Mouse (Mus musculus): ENCODE measurements at regions not wholly inside any gene's neighbourhood (a gene's known extent, or its start where the extent isn't known, plus 50 kb on each side); places are given as distances from the start of the nearest gene placed in this dataset.
"Not testable (repeated sequence)": the region's sequence is repeated elsewhere in the genome, so short reads cannot be mapped to it uniquely, and the experiment has no call there.

DNA sequence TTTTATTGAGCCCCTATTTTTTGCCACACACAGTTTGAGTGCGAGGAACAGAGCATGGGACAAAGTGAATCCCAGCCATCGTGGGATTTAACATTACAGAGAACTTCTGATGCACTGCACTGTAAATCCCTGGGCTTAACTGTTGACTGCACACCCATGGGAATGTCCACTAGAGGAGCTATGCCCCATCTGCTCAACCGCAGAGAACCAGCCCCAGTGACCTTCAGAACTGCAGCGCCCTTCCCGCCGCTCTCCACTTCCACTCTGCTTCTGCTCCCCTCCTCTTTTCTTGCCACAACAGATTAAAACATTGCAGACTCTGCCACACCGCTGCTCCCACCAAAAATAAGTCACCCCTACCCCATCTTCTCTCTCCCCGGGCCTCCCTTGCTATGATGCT, 283.3 kb upstream of the Ercc4 start:
- 51% methylated on average over 8 of the region's 8 CpGs for WGBS
- DNase-seq, result no peak
- no peak for TF ChIP-seq POLR2A (IDR thresholded peaks at IDR 0.05; ENCODE audit: borderline replicate concordance, extremely low read depth, low read depth, low read length)
- TF ChIP-seq CTCF (IDR thresholded peaks at IDR 0.05; ENCODE audit: insufficient read depth, low read length), result no peak
- Histone ChIP-seq H3K4me3 (replicated peaks; ENCODE audit: extremely low read depth, low read depth, low read length) (no peak overlapping the region), H3K4me1 (ENCODE audit: control insufficient read depth, insufficient read depth, low read length) (no peaks in the 10 kb centered on the region)

DNA sequence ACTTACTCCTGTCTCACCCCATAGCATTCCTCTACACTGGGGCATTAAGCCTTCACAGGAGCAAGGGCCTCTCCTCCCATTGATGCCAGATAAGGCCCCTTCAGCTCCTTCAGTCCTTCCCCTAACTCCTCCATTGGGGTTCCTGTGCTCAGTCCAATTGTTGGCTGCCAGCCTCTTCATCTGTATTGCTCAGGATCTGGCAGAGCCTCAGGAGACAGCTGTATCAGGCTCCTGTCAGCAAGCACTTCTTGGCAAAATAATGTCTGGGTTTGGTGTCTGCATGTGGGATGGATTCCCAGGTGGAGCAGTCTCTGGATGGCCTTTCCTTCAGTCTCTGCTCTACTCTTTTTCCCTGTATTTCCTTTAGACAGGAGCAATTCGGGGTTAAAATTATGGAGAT, 278.2 kb upstream of the Ercc4 start:
- not testable (repeated sequence) for H3K4me1 ChIP-seq (ENCODE audit: control insufficient read depth, insufficient read depth, low read length); H3K4me3 ChIP-seq (replicated peaks; ENCODE audit: extremely low read depth, low read depth, low read length); DNase-seq
- 46% methylated on average over 1 of the region's 1 CpGs for whole genome bisulfite sequencing

DNA sequence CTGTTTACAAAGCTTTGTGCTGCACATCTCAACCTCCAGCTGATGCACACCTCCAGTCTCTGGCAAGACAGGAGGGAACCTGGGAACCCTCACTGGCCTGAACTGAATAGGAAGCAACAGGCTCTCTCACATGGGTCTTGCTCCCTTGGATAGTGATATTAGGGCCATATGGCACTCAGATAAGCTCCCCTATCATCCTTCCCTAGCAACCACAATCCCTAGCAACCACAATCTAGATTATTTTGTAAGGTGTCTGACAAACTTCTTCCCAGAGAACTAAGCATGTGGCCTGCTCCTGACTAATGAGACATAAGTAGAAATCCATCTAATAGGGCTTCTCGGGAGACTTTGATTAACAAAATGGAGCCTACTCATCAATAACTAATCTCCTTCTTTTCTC, 253.1 kb upstream of the Ercc4 start:
- H3K4me1 ChIP-seq (ENCODE audit: control insufficient read depth, insufficient read depth, low read length), result no peaks in the 10 kb centered on the region
- WGBS, result 79% methylated on average over 1 of the region's 1 CpGs
- no peak for TF ChIP-seq CTCF (IDR thresholded peaks at IDR 0.05; ENCODE audit: insufficient read depth, low read length)
- no peak for TF ChIP-seq POLR2A (IDR thresholded peaks at IDR 0.05; ENCODE audit: borderline replicate concordance, extremely low read depth, low read depth, low read length)
- DNase-seq, result no peak
- no peak overlapping the region for H3K4me3 ChIP-seq (replicated peaks; ENCODE audit: extremely low read depth, low read depth, low read length)

DNA sequence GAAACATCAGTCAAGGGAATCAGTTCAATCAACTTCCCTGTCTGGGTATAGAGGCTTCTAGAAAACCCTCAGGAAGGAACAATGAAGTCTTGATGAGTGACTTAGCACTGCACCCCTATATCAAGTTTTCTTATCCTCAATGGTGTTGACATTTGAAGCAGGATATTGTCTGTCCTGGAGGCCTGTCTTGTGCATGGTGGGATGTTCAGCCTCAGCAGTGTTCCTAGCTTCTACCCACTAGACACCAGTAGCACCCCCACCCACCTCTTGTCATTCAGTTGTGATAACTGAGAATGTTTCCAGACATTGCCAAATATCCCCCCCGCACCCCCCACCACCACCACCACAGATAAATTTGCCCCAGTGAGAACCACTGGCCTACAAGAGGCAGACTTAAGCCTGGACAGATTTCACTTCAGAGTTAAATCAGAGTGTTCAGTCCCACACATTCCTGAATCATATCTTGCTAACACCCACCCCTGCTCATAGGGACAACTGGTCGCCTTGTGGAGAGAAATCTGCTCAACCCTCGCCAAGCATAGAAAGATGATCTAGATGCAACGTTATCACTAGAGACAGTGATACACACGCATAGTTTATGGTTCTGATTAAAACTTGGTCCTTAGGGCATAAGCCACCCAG, 249.6 kb upstream of the Ercc4 start:
- no peak for TF ChIP-seq CTCF (IDR thresholded peaks at IDR 0.05; ENCODE audit: insufficient read depth, low read length)
- TF ChIP-seq POLR2A (IDR thresholded peaks at IDR 0.05; ENCODE audit: borderline replicate concordance, extremely low read depth, low read depth, low read length), result no peak
- Histone ChIP-seq H3K4me3 (replicated peaks; ENCODE audit: extremely low read depth, low read depth, low read length) (no peak overlapping the region), H3K4me1 (ENCODE audit: control insufficient read depth, insufficient read depth, low read length) (no peaks in the 10 kb centered on the region)
- WGBS, result 84% methylated on average over 5 of the region's 5 CpGs
- DNase-seq, result no peak

DNA sequence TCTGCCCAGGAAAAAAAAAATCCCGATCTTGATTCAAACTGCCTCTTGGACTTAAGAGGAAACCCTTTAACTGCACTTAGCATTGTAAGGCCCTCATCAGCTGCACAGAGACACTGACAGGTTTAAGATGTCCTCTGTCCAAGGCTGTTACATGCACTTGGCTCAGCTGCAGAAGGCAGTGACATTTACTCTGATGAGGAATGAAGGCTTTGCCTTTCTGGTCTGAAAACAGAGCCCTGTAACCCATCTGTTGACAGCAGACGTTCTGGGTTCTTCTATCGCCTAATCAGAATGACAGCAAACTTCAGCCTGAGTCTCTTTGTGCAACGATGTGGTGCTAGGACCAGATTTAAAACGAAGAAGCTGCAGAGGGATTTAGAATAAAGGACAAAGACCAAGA, 246.9 kb upstream of the Ercc4 start:
- WGBS, result 63% methylated on average over 5 of the region's 5 CpGs
- no peak overlapping the region for H3K4me3 ChIP-seq (replicated peaks; ENCODE audit: extremely low read depth, low read depth, low read length)
- TF ChIP-seq POLR2A (IDR thresholded peaks at IDR 0.05; ENCODE audit: borderline replicate concordance, extremely low read depth, low read depth, low read length) (no peak), CTCF (IDR thresholded peaks at IDR 0.05; ENCODE audit: insufficient read depth, low read length) (no peak)
- no peaks in the 10 kb centered on the region for H3K4me1 ChIP-seq (ENCODE audit: control insufficient read depth, insufficient read depth, low read length)
- DNase-seq, result no peak

DNA sequence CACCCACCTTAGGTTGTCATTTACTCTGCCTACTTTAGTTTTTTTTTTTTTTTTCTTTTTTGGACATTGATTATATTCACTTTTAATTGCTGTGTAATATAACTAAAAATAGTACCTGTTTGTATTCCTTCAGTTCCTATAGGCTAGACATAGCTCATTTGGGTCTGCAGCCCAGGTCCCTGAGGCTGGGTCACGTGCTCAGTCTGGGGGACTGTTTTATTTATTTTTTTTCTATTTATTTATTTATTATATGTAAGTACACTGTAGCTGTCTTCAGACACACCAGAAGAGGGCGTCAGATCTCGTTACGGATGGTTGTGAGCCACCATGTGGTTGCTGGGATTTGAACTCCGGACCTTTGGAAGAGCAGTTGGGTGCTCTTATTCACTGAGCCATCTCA, 231.2 kb upstream of the Ercc4 start:
- not testable (repeated sequence) for H3K4me1 ChIP-seq (ENCODE audit: control insufficient read depth, insufficient read depth, low read length); DNase-seq
- 80% methylated on average over 5 of the region's 5 CpGs for WGBS

DNA sequence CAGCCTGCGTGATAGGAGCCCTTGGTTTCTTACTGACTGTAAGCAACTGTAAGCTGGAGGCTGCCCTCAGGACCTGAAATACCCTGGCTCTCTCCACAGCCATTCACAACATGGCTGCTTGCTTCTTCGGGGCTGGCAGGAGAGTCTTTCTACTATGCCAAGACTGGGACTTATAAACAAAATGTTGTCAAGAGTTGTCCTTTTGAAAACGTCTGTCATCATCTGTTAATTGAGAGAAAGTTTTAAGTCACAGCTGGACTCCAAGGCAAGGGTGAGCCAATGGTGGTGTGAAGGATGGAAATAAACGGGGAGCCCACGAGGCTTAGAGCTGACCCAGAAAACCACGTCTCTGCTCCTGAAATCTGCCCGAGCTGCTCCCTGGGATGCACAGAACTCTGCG, 229.5 kb upstream of the Ercc4 start:
- no peak for DNase-seq
- TF ChIP-seq CTCF (IDR thresholded peaks at IDR 0.05; ENCODE audit: insufficient read depth, low read length) (no peak), POLR2A (IDR thresholded peaks at IDR 0.05; ENCODE audit: borderline replicate concordance, extremely low read depth, low read depth, low read length) (no peak)
- 60% methylated on average over 8 of the region's 8 CpGs for WGBS
- no peaks in the 10 kb centered on the region for H3K4me1 ChIP-seq (ENCODE audit: control insufficient read depth, insufficient read depth, low read length)
- no peak overlapping the region for H3K4me3 ChIP-seq (replicated peaks; ENCODE audit: extremely low read depth, low read depth, low read length)

More for the DNA sequence above, 231.2 kb upstream of the Ercc4 start:
- not testable (repeated sequence) for H3K4me3 ChIP-seq (replicated peaks; ENCODE audit: extremely low read depth, low read depth, low read length)

DNA sequence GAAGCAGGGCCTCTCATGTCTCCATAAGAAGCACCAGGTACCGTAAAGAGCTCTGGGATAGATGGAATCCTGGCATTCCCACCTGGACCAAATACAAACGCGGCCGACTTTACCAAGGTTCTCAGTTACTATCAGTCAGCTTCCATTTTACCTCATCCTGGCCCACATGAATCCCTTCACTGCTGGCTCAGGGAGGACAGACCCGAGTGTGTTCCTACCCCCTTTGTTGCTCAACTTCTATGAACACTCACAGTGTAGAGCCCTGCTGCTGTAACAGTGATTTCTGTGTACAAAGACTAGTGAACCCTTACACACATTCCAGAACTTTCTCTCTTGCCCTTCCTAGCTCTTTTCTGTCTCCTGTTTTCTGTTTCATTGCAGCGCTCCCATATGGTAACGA, 229.0 kb upstream of the Ercc4 start:
- WGBS, result 77% methylated on average over 7 of the region's 7 CpGs
- Histone ChIP-seq H3K4me1 (ENCODE audit: control insufficient read depth, insufficient read depth, low read length) (no peaks in the 10 kb centered on the region), H3K4me3 (replicated peaks; ENCODE audit: extremely low read depth, low read depth, low read length) (no peak overlapping the region)
- TF ChIP-seq CTCF (IDR thresholded peaks at IDR 0.05; ENCODE audit: insufficient read depth, low read length) (no peak), POLR2A (IDR thresholded peaks at IDR 0.05; ENCODE audit: borderline replicate concordance, extremely low read depth, low read depth, low read length) (no peak)
- DNase-seq, result no peak

DNA sequence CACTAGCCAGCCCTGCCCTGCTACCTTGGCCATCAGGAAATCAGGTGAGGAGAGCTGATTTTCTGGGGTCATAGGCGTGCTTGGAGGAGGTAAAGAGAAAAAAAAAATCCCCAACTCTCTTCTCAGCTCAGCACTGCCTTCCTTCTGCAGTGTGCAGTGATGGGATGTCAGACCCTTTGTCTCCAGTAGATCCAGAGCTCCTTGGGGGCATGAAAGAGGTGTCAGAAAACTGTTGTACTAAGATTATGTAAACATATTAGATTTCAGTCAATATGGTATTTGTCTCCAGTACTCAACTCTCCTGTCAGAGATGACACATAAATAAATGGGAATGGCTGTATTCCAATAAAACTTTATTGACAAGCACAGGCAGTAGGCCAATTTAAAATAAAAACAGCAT, 226.8 kb upstream of the Ercc4 start:
- H3K4me1 ChIP-seq (ENCODE audit: control insufficient read depth, insufficient read depth, low read length), result no peaks in the 10 kb centered on the region; the same call in 1 of the 2 replicates
- 41% methylated on average over 1 of the region's 1 CpGs for WGBS
- no peak for DNase-seq
- TF ChIP-seq POLR2A (IDR thresholded peaks at IDR 0.05; ENCODE audit: borderline replicate concordance, extremely low read depth, low read depth, low read length) (no peak), CTCF (IDR thresholded peaks at IDR 0.05; ENCODE audit: insufficient read depth, low read length) (no peak)
- no peak overlapping the region for H3K4me3 ChIP-seq (replicated peaks; ENCODE audit: extremely low read depth, low read depth, low read length)

DNA sequence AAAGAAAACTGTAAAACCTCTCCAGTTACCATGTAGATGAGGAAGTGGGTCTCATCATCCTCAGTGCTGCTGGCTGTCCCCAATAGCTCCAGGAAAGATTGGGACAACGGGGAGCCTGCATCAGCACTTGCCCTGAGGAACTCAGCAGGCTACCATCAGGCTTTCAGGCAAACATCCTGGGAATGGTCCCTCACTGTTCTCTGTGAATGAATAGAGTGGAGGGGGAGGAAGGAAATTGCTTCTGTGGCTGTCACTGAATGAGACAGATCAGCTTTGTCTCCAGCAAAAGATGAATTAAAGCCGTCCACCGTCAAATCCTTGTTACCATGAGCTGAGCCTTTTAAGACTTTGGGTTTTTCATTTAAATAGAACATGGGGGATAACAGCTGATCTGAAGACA, 224.9 kb upstream of the Ercc4 start:
- H3K4me3 ChIP-seq (replicated peaks; ENCODE audit: extremely low read depth, low read depth, low read length), result no peak overlapping the region
- TF ChIP-seq POLR2A (IDR thresholded peaks at IDR 0.05; ENCODE audit: borderline replicate concordance, extremely low read depth, low read depth, low read length) (no peak), CTCF (IDR thresholded peaks at IDR 0.05; ENCODE audit: insufficient read depth, low read length) (no peak)
- no peak for DNase-seq
- H3K4me1 ChIP-seq (ENCODE audit: control insufficient read depth, insufficient read depth, low read length), result no peaks in the 10 kb centered on the region; the same call in 1 of the 2 replicates
- WGBS, result 33% methylated on average over 3 of the region's 3 CpGs

DNA sequence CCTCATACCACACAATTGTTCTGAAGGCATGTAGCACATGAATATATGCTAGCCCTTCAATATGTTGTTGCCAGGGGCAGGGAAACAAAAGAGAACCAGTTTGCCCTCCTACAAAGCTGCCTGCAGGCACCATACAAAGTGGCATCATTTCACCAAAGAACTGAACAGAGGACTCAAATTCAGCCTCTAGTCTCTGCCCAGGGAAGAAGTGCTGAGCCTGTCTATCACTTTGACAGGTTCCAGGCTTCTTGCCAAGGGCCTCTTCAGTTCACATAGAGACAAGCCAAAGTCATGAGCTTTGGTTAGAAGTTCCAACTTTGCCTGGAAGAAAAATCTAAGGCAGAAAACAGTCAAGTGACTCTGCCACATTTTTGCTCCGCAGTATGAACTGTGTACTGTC, 223.4 kb upstream of the Ercc4 start:
- Histone ChIP-seq H3K4me1 (ENCODE audit: control insufficient read depth, insufficient read depth, low read length) (no peaks in the 10 kb centered on the region; the same call in 1 of the 2 replicates), H3K4me3 (replicated peaks; ENCODE audit: extremely low read depth, low read depth, low read length) (no peak overlapping the region)
- no peak for DNase-seq
- 69% methylated on average over 1 of the region's 1 CpGs for WGBS
- TF ChIP-seq CTCF (IDR thresholded peaks at IDR 0.05; ENCODE audit: insufficient read depth, low read length), result no peak
- no peak for TF ChIP-seq POLR2A (IDR thresholded peaks at IDR 0.05; ENCODE audit: borderline replicate concordance, extremely low read depth, low read depth, low read length)

Measured in lung, adult 2 months (tissue).